Mouse (Mus musculus) ES-Bruce4 (cell line): ENCODE measurements at regions not wholly inside any gene's neighbourhood (a gene's known extent, or its start where the extent isn't known, plus 50 kb on each side); places are given as distances from the start of the nearest gene placed in this dataset.

Experiments
- CTCF ChIP-seq: IDR thresholded peaks from one replicate; pipeline ENCODE4 v1.8.1; 2011; ENCODE audit warnings: low read depth, low read length
- EP300 ChIP-seq: IDR thresholded peaks from 2 replicates; pipeline ENCODE4 v1.6.1; 2011; ENCODE audit warnings: low read depth, low read length; ENCODE audit not compliant: insufficient read depth
- POLR2A ChIP-seq: IDR thresholded peaks from one replicate; pipeline ENCODE4 v1.8.1; 2011; ENCODE audit warnings: low read length; ENCODE audit not compliant: insufficient read depth

DNA sequence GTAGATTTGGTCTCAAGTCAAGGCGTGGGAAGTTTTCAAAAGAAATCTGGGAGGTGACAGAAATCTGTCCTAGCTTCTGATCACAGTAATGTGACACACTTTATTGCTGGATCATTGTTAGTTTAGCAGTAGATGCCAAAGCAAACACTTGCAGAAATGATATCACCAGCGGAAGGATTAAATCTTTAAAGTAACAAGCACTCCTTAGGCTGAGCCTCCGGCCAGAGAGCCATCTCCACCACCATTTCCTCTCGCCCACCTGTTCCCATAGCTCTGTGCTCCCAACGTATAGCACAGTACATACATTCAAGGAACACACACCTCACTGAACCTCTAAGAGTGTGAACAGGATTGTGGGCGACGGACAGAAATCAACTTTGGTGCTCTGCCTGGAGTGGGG lies 75.6 kb upstream of the Ifne start:
- no peak for TF ChIP-seq EP300
- TF ChIP-seq POLR2A = no peak
- TF ChIP-seq CTCF = no peak
